Mouse (Mus musculus): ENCODE measurements around the gene Pced1b. TPM values are rescaled to one million over a fixed set of nuclear protein-coding genes. Genes with fewer than 3 reads are reported as not detected.
"Not testable (repeated sequence)": the region's sequence is repeated elsewhere in the genome, so short reads cannot be mapped to it uniquely, and the experiment has no call there.

The Pced1b gene
- total RNA-seq, 1 experiment from 2014 or later = 23.0 TPM

DNA sequence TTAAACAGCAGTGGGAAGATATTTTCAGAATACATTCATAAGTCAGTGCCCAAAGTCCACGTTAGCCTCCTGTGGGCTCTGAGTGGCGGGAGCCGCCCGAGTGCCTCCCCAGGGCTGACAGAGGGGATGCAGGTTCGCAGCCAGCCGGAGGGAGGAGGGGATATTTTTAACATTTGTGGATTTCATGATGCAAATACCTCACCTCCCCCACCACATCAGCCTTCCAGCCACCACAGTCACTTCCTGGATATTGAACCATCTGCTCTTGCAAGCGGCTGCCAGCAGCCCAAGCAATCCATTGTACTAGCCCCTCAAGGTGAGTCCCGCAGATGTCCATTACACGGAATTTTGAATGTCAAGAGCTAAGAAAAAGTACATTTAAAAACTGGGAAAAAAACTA, 95.4 kb downstream of the Pced1b start:
- no peak for DNase-seq

GRCm38 (mm10) chr15:97342945-97343344, 96.0 kb downstream of the Pced1b start:
- DNase-seq = no peak

DNA sequence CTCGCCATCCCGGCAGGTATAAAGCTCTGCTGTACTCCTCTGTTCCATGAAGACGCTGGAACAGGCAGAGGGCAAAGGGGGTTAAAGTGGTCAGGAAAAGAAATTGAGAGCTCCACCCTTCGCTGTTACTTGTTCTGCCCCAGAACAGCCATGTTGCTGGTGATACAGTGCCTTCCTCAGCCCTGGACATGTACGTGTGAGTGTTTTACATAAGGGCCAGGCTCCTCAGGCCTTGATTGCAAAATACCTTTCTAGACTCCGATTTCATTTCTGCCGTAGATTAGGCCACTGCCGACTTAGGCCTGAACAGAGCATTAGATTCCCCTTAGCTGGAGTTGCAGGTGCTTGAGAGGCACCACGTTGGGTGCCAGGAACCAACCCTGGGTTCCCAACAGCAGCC, 97.0 kb downstream of the Pced1b start:
- DNase-seq = no peak

DNA sequence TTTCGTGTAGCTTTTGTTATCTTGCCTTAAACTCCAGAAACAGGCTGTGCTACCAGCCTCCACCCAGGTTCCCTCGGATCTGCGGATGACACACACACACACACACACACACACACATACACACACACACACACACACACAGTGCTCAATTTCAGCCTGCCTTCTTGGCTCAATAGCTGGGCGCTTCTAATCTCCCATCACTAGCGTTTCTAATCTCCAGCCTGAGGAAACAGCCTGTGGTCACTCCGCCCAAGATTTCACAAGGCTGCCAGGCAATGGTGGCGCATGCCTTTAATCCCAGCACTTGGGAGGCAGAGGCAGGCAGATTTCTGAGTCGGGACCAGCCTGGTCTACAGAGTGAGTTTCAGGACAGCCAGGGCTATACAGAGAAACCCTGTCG, 98.2 kb downstream of the Pced1b start:
- no peak for DNase-seq

GRCm38 (mm10) chr15:97345917-97346316, 99.0 kb downstream of the Pced1b start:
- no peak for DNase-seq

GRCm38 (mm10) chr15:97346413-97346812, 99.5 kb downstream of the Pced1b start:
- DNase-seq = no peak

GRCm38 (mm10) chr15:97346897-97347296, 100.0 kb downstream of the Pced1b start:
- no peak for DNase-seq

- peak; percentile 56 for DNase-seq
These were observed 101.8 kb downstream of the Pced1b start for GRCm38 (mm10) chr15:97348566-97349315.

DNA sequence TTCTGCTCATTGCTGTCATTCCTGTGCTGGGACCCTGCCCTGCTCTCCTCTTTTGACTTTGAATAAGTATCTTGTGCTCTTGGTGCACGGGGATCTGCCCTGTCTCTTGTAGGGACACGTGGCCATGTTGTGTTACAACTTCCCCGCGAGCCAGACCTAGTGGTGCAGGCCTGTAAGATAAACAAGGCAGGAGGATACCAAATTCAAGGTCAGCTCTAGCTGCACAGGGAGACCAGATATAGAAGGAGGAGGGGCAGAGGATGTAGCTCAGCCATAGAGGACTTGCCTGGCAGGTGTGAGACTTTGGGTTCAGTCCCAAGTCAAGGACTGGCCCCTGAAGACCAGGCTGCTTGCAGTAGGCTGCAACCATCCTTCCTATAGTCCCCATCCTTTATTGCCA, 103.6 kb downstream of the Pced1b start:
- peak; percentile 16 for DNase-seq

- DNase-seq = peak; percentile 61
These were observed 104.1 kb downstream of the Pced1b start for GRCm38 (mm10) chr15:97351016-97351415.

- DNase-seq = no peak
These were observed 104.8 kb downstream of the Pced1b start for GRCm38 (mm10) chr15:97351681-97352080.

DNA sequence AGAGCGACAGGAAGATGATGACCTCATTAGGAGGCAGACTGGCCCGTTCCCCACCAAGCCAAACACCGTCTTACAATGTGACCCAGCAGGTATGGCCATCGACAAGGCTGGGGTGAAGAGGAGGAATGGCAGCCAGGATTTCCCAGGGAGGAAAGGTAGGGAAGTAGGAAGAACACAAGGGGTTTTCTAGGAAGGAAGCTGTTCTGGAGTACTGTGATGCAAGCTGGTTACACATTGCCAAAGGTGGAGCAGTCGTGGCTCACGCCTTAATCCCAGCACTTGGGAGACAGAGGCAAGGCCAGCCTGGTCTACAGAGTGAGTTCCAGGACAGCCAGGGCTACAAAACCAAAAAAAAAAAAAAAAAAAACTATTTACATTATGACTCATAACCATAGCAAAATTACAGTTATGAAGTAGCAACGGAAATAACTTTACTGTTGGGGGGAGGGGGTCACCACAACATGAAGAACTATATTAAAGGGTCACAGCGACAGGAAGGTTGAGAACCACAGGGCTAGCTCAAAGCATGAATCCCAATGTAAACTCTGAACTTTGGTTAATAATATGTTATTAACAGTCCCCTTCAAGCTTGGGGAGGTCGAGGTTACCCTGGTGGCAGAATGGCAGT, 108.9 kb downstream of the Pced1b start:
- no peak for DNase-seq

- no peak for DNase-seq
These were observed 110.1 kb downstream of the Pced1b start for GRCm38 (mm10) chr15:97357016-97357415.

DNA sequence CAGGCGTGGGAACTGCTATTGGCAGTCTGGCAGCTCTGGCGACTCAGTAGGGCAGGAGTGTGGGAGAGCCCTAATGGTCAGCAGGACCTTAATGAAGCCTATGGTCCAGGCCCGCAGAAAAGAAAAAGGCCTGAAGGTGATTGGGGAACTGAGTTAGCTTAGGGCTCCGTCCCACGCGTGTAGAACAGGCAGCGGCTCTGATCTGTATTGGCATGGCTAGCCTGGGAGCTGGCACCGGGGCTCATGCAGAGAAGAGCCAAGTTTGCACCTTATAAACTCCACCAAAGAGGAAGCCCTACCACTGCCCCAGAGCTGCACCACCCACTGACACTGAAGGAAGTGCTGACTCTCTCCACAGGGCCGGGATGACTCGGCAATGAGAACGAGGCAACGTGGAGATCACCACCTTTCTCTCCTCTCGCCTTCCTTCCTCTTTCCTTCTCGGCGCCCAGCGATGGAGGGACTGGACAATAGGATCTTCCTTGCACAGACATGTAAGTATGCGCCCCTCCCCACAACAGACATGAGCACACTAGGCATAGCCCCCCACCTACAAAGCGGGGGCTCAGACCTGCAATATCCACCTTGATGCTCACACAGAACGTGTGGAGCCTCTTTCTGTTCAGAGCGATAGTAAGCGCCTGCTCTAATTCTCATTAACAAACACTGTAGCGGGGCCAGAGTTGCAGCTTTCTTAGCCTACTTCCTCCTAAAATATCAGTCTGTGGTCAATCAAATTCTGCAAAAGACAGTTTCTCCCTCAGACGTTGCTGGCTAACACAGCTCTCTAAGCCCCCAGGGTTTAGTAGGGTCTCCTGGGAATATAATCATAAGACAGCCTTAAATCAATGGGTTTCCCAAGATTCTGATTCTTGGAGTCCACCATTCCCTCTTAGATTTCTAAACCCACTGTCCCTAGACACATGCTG, 114.2 kb downstream of the Pced1b start:
- DNase-seq = no peak

DNA sequence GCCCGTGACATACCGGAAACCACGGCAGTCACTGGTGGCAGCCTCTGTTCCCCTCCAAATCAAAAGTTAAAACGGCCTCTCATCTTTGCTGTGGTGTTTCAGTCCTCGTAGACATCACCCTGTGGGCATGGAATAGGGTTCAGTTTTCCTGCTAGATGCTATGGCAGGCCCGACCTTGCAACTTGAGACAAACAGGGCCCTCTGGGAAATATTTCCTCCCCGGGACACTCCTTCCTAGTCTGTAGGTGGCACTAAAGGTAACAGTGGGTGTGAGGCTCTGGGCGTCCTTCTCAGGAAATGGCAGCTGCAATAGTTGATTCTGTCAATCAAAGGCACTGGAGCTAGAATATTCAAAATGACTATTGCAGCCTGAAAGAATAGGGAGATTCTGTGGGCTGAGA, 114.9 kb downstream of the Pced1b start:
- peak; percentile 14 for DNase-seq

DNA sequence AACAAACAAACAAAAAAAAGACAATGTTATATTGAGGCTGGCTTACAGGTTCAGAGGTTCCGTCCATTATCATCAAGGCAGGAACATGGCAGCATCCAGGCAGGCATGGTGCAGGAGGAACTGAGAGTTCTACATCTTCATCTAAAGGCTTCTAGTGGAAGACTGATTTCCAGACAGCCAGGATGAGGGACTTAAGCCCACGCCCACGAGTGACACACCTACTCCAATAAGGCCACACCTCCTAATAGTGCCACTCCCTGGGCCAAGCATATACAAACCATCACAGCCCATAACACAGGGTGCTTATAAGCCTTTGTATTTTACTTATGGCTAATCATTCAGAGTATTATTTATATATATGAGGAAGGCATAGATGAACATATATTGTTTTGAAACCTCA, 117.4 kb downstream of the Pced1b start:
- not testable (repeated sequence) for DNase-seq

DNA sequence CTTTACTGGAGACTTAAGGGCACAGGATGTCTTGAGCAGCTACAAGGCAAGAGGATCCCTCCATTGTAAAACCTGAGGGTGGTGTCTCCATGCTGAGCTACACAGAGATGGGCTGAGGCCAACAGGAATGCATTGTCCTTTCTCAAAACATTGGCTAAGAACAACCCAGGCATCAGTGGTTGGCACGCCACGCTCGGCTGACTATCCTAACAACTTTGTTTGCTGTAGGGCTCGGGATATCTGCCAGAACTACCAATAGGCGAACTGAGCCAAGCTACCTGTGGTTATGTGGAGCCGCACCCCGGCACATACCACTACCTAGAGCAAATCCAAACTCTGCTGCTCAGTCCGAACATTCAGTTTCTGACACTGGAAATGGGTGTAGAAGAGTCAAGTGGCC, 118.1 kb downstream of the Pced1b start:
- no peak for DNase-seq

DNA sequence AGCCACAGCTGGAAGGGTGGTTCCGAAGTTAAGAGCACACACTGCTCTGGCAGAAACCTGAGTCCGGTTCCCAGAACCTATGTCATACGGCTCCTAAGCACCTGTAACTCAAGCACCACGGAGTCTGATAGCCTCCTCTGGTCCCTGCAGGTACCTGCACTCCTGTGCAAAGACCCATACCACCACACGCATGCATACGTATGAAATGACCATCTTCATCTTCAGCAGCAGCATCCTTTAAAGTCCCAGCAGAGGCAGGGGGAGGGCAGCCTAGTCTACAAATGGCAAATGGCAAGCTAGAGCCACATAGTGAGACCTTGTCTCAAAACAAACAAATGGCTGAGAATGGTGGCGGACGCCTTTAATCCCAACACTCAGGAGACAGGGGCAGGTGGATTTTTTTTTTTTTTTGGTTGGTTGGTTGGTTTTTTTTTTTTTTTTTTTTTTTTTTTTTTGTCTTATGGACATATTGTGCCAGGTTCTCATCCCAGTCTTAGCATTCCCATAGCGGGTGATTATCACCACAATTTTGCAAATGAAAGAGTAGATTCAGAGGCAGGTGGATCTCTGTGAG, 121.2 kb downstream of the Pced1b start:
- DNase-seq = no peak

GRCm38 (mm10) chr15:97368631-97369030, 121.7 kb downstream of the Pced1b start:
- no peak for DNase-seq

DNA sequence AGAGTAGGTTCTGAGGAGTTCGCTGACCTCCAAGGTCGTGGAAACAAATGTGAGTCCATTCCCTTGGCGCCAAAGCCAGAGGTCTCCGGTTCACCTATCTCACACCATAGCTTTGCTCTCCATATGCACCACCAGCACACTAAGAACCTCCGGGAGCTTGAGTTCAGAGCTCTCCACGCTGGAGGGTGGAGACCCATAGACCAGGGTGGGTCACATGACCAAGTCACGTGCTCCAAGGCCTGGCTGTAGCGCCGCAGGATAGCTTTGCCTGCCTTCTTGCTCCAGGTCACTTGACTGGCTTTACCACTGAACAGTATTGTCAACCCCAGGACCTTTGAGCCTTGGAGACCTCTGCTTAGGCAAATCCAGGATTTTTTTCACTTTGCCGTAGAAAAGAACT, 122.2 kb downstream of the Pced1b start:
- no peak for DNase-seq

DNA sequence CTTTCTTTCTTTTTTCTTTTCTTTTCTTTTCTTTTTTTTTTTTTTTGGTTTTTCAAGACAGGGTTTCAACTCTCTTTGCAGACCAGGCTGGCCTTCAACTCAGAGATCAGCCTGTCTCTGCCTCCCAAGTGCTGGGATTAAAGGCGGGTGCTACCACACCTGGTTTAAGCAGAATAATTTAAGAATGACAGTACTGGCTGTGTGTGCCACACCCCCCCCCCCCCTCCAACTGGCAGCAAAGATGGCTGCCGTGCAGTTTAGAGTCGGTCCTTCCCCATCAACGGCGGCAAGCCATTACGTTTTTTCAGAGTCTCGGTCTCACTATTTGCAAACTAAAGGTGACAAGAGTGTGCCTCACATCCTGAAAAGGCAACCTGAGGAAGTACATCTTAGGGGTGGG, 124.0 kb downstream of the Pced1b start:
- DNase-seq = no peak

DNA sequence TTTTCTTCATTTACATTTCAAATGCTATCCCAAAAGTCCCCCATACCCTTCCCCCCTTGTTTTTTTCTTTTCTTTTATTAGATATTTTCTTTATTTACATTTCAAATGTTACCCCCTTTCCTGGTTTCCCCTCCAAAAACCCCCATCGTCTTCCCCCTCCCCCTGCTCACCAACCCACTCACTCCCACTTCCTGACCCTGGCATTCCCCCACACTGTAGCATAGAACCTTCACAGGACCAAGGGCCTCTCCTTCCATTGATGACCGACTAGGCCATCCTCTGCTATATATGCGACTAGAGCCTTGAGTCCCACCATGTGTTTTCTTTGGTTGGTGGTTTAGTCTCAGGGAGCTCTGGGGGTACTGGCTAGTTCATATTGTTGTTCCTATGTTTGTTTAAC, 125.1 kb downstream of the Pced1b start:
- DNase-seq = not testable (repeated sequence)
